Mouse (Mus musculus): Measurements from ENCODE around the gene Mpped2.

DNA sequence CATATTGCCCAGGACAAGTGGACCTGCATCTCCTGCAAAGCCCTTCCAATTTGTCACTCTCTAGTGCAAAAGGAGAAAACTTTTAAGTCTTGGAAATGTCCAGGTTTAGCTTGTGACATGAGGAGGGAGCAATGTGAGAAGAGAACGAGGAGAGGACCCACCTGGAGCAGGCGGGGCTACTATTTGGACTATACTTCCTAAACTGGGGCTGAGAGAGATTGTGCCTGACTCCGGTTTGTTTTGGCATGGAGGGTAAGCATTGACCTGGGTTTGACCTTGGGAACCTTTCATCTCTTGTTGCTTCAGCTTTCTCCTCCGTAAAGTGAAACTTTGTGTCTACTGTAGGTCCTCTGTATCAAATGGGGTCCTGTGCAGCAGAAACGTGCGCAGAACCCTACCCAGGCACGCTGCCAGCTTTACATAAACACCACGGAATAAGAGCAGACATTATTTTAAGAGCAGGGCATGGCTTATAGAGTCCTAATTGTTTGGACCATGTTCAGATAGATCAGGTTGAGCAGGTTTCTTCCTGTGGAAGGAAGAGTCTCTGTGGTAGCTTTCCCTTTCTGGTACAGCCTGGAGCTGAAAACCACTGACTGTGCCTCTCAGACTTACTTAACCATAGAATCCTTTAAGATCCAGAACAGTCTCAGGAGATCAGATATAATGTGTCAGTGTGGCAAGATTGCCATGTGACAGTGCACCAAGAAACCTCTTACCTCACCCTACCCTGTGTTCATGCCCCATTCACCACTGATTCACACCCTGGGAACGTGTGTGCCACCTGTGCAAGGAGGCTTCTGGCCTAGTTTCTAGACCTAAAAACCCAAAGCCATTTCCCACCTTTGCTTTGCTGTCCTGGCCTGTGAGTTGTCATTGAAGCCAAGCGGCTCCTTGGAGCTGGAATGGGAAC lies 152.0 kb downstream of the Mpped2 start:
- no peak for TF ChIP-seq CTCF (conservative IDR thresholded peaks at IDR 0.05; ENCODE audit: insufficient read depth, insufficient read length, low read depth, low read length)
- TF ChIP-seq POLR2A (IDR thresholded peaks at IDR 0.05; ENCODE audit: low read depth, low read length), result no peak

All from kidney, adult 2 months (tissue).